Mouse (Mus musculus) intestine, postnatal 0 days (tissue): ENCODE results near the gene Abtb2. TPM values are rescaled to one million over a fixed set of nuclear protein-coding genes. Genes with fewer than 3 reads are reported as not detected.

Experiments used
- ATAC-seq: fragments of 200-750 bp; cut with Nextera tagmentation; 2 replicates; pipeline ENCODE4 v1.8.0; 2017; ENCODE audit warnings: mild to moderate bottlenecking, moderate TSS enrichment, moderate library complexity
- H3K27ac ChIP-seq: fragments of 300-500 bp; sonication (generic); 2 replicates; pipeline ENCODE4 v1.5.1; 2014; ENCODE audit warnings: mild to moderate bottlenecking, low read depth, low read length, moderate library complexity
- H3K27me3 ChIP-seq: fragments of 300-500 bp; sonication (generic); replicated peaks from 2 replicates; pipeline ENCODE4 v1.6.1; 2014; ENCODE audit warnings: low read length, mixed read lengths; ENCODE audit not compliant: control insufficient read depth, insufficient read depth
- H3K36me3 ChIP-seq: fragments of 300-500 bp; sonication (generic); 2 replicates; pipeline ENCODE4 v1.6.1; 2014; ENCODE audit warnings: mild to moderate bottlenecking, moderate library complexity; ENCODE audit not compliant: control insufficient read depth, insufficient read depth
- H3K4me1 ChIP-seq: fragments of 300-500 bp; sonication (generic); replicated peaks from 2 replicates; pipeline ENCODE4 v1.6.1; 2014; ENCODE audit warnings: antibody characterized with exemption, low read length, mixed read lengths; ENCODE audit not compliant: control insufficient read depth, insufficient read depth
- H3K4me2 ChIP-seq: fragments of 300-500 bp; sonication (generic); replicated peaks from 2 replicates; pipeline ENCODE4 v1.6.1; 2014; ENCODE audit warnings: low read depth, mild to moderate bottlenecking, moderate library complexity
- H3K4me3 ChIP-seq: fragments of 300-500 bp; sonication (generic); 2 replicates; pipeline ENCODE4 v1.5.1; 2014; ENCODE audit warnings: low read depth, low read length
- H3K9ac ChIP-seq: fragments of 300-500 bp; sonication (generic); 2 replicates; pipeline ENCODE4 v1.6.1; 2014; ENCODE audit warnings: mild to moderate bottlenecking, low read depth, low read length
- H3K9me3 ChIP-seq: fragments of 300-500 bp; sonication (generic); 2 replicates; pipeline ENCODE4 v1.6.1; 2016; ENCODE audit warnings: mixed run types; ENCODE audit not compliant: control insufficient read depth
- CTCF ChIP-seq: sonication (generic); IDR thresholded peaks from 2 replicates; pipeline ENCODE4 v1.5.1; 2016; ENCODE audit warnings: low read depth, mild to moderate bottlenecking, control low read depth, antibody characterized with exemption, moderate library complexity
- WGBS: fragments of 180-500 bp; shearing (Covaris S2); extraction: QIAGEN DNeasy Blood & Tissue Kit; methylation state at CpG from one replicate; pipeline ENCODE4 v1.1.7; 2014; 5-methylcytosine and 5-hydroxymethylcytosine counted together
- polyA plus RNA-seq: library from polyadenylated mRNA; unstranded; fragments of >200 nt; fragmentation: Nextera tagmentation; extraction: Ambion mirVana; gene quantifications from 2 replicates; pipeline ENCODE4 v1.2.1, GENCODE M21; 2015

Abtb2 gene
- polyA plus RNA-seq, 1 experiment from 2014 or later = 3.8 TPM

- Histone ChIP-seq H3K9ac (no peak overlapping the region), H3K4me3 (no peak overlapping the region), H3K4me1 (no peaks in the 10 kb centered on the region), H3K27me3 (no peaks in the 10 kb centered on the region), H3K4me2 (no peak overlapping the region), H3K9me3 (no peaks in the 10 kb centered on the region), H3K36me3 (no peaks in the 10 kb centered on the region), H3K27ac (no peak overlapping the region)
- no peak for TF ChIP-seq CTCF
- ATAC-seq = no peak
- WGBS = 59% methylated on average over 3 of the region's 3 CpGs
Measured at GRCm38 (mm10) chr2:103696177-103696576, 130.1 kb downstream of the Abtb2 start.

GRCm38 (mm10) chr2:103700514-103700913, 134.4 kb downstream of the Abtb2 start:
- Histone ChIP-seq H3K4me3 (no peak overlapping the region), H3K4me1 (no peaks in the 10 kb centered on the region), H3K36me3 (peaks cover 21% of the 10 kb centered on the region), H3K27ac (no peak overlapping the region), H3K4me2 (no peak overlapping the region), H3K9ac (no peak overlapping the region), H3K27me3 (no peaks in the 10 kb centered on the region), H3K9me3 (no peaks in the 10 kb centered on the region)
- ATAC-seq = no peak
- 83% methylated on average over 12 of the region's 12 CpGs for WGBS
- peak; percentile 57 for TF ChIP-seq CTCF

DNA sequence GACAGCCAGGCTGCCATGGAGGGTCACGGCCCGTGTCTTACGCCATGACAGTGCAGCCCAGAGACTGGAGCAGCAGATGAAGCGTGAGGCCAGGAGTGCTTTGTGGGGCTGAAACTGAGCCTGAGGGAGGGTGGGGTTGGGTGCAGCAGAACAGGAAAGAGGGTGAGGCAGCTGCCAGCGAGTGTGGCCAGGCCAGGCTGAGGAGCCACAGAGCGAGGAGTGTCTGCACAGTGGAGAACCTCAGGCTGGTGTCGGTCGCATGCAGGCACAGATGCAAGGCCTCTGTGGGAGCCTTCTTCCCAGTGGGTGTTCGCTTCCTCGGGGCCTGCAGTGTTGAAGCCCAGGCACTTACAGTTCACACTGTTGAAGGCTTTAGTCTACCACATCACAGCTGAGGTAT, 137.2 kb downstream of the Abtb2 start:
- Histone ChIP-seq H3K27ac (no peak overlapping the region), H3K4me2 (no peak overlapping the region), H3K9ac (no peak overlapping the region), H3K4me3 (no peak overlapping the region), H3K36me3 (peaks cover 29% of the 10 kb centered on the region), H3K9me3 (no peaks in the 10 kb centered on the region), H3K27me3 (no peaks in the 10 kb centered on the region), H3K4me1 (no peaks in the 10 kb centered on the region)
- WGBS = 74% methylated on average over 10 of the region's 10 CpGs
- no peak for ATAC-seq
- no peak for TF ChIP-seq CTCF

DNA sequence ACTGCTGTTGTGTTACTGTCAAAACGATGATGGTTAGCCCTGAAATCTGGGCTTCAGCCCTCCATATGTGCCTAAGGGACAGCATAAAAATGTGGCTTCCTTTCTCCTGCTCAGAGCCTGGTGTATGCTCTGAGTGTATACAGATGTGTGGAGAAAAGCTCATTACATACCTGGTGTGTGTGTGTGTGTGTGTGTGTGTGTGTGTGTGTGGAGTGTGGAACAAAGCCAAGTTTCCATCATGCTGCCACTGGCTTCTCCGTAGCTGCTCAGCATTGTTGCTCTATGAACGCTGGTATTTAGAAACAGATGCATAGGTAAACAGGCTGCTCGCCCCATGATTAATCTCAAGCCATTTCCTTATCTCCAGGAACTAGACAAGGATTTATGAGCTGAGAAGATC, 137.8 kb downstream of the Abtb2 start:
- H3K4me2 ChIP-seq = no peak overlapping the region
- H3K4me3 ChIP-seq = no peak overlapping the region
- H3K4me1 ChIP-seq = no peaks in the 10 kb centered on the region
- no peak overlapping the region for H3K27ac ChIP-seq
- no peak for ATAC-seq
- no peak for TF ChIP-seq CTCF
- WGBS = 52% methylated on average over 4 of the region's 4 CpGs
- peaks cover 31% of the 10 kb centered on the region for H3K36me3 ChIP-seq
- no peaks in the 10 kb centered on the region for H3K27me3 ChIP-seq
- no peaks in the 10 kb centered on the region for H3K9me3 ChIP-seq
- no peak overlapping the region for H3K9ac ChIP-seq

DNA sequence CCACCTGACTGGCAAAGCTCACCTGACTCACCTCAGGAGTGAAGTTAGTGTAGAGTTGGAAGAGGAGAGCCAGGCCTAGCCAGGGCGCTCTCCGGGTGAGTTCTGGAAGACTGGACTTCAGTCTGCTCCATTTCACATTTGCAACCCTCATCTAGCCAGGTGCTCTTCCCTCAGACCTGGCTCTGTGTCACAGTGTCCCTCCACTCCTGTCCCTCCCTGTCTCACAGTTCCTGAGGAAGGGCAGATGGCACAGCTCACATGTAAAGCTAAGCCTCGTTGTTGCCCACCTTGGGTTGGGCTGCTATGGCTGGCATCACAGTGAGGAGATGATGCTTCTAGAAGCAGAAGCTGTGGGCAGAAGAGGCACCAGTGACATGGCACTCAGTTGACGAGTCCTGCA, 139.7 kb downstream of the Abtb2 start:
- Histone ChIP-seq H3K36me3 (peaks cover 40% of the 10 kb centered on the region), H3K9ac (no peak overlapping the region), H3K27ac (no peak overlapping the region), H3K4me1 (no peaks in the 10 kb centered on the region), H3K4me3 (no peak overlapping the region), H3K4me2 (no peak overlapping the region), H3K9me3 (no peaks in the 10 kb centered on the region), H3K27me3 (no peaks in the 10 kb centered on the region)
- no peak for ATAC-seq
- 82% methylated on average over 4 of the region's 4 CpGs for WGBS
- TF ChIP-seq CTCF = no peak

DNA sequence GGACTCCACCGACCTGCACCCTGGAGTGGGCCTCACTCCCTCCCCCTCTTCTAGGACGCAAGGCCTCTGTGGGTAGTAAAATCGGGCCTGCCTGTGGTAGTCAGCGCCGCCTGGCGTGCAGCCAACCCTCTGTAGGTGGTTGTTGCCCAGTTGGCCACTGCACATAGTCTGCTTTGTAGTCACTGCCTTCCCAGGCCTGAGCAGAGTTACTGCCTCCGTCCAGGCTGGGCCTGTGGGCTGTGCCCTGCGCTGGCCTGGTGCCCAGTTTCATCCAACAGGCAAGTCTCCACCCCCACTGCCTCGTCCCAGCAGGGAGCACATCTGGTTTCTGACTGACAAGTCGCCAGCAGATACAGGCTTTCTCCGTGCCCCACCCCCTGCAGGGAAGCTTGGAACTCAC, 140.1 kb downstream of the Abtb2 start:
- no peaks in the 10 kb centered on the region for H3K4me1 ChIP-seq
- WGBS = 32% methylated on average over 11 of the region's 11 CpGs
- peak; percentile 53 for TF ChIP-seq CTCF
- H3K36me3 ChIP-seq = peaks cover 40% of the 10 kb centered on the region
- H3K27me3 ChIP-seq = no peaks in the 10 kb centered on the region
- H3K4me3 ChIP-seq = no peak overlapping the region
- no peaks in the 10 kb centered on the region for H3K9me3 ChIP-seq
- no peak overlapping the region; the same call in 1 of the 2 replicates for H3K27ac ChIP-seq
- H3K4me2 ChIP-seq = no peak overlapping the region
- no peak overlapping the region for H3K9ac ChIP-seq
- ATAC-seq = peak; percentile 65
